Mouse (Mus musculus): ENCODE results near the gene Rftn2. TPM values are rescaled to one million over a fixed set of nuclear protein-coding genes. Genes with fewer than 3 reads are reported as not detected.

Rftn2 gene
- polyA plus RNA-seq, 1 experiment from 2014 or later, result 9.7 TPM

- Histone ChIP-seq H3K27me3 (ENCODE audit: control insufficient read depth, insufficient read depth, low read length) (no peaks in the 10 kb centered on the region), H3K27ac (ENCODE audit: low read depth, low read length) (no peak overlapping the region), H3K4me2 (replicated peaks; ENCODE audit: low read depth, low read length) (no peak overlapping the region), H3K36me3 (ENCODE audit: control insufficient read depth, insufficient read depth, low read length) (no peaks in the 10 kb centered on the region), H3K4me1 (replicated peaks; ENCODE audit: control insufficient read depth, insufficient read depth, low read length) (no peaks in the 10 kb centered on the region), H3K4me3 (ENCODE audit: low read depth, low read length) (no peak overlapping the region), H3K9ac (ENCODE audit: low read depth, low read length) (no peak overlapping the region), H3K9me3 (ENCODE audit: control insufficient read depth, low read length) (no peaks in the 10 kb centered on the region)
- no peak for ATAC-seq (ENCODE audit: low FRiP score)
- WGBS, result 83% methylated on average over 11 of the region's 11 CpGs
- no peak for DNase-seq (ENCODE audit: low spot score)
Measured at GRCm38 (mm10) chr1:55215185-55215813, 11.3 kb downstream of the Rftn2 start.

- H3K9ac ChIP-seq (ENCODE audit: low read depth, low read length), result no peak overlapping the region
- H3K36me3 ChIP-seq (ENCODE audit: control insufficient read depth, insufficient read depth, low read length), result no peaks in the 10 kb centered on the region
- no peak overlapping the region for H3K27ac ChIP-seq (ENCODE audit: low read depth, low read length)
- H3K27me3 ChIP-seq (ENCODE audit: control insufficient read depth, insufficient read depth, low read length), result no peaks in the 10 kb centered on the region
- H3K4me2 ChIP-seq (replicated peaks; ENCODE audit: low read depth, low read length), result no peak overlapping the region
- no peaks in the 10 kb centered on the region for H3K4me1 ChIP-seq (replicated peaks; ENCODE audit: control insufficient read depth, insufficient read depth, low read length)
- no peak for ATAC-seq (ENCODE audit: low FRiP score)
- WGBS, result 89% methylated on average over 6 of the region's 6 CpGs
- no peaks in the 10 kb centered on the region for H3K9me3 ChIP-seq (ENCODE audit: control insufficient read depth, low read length)
- no peak overlapping the region for H3K4me3 ChIP-seq (ENCODE audit: low read depth, low read length)
- no peak for DNase-seq (ENCODE audit: low spot score)
Measured at GRCm38 (mm10) chr1:55213936-55214335, 12.6 kb downstream of the Rftn2 start.

- Histone ChIP-seq H3K4me2 (replicated peaks; ENCODE audit: low read depth, low read length) (no peak overlapping the region), H3K9ac (ENCODE audit: low read depth, low read length) (no peak overlapping the region), H3K27me3 (ENCODE audit: control insufficient read depth, insufficient read depth, low read length) (no peaks in the 10 kb centered on the region), H3K27ac (ENCODE audit: low read depth, low read length) (no peak overlapping the region), H3K9me3 (ENCODE audit: control insufficient read depth, low read length) (no peaks in the 10 kb centered on the region), H3K36me3 (ENCODE audit: control insufficient read depth, insufficient read depth, low read length) (no peaks in the 10 kb centered on the region), H3K4me3 (ENCODE audit: low read depth, low read length) (no peak overlapping the region), H3K4me1 (replicated peaks; ENCODE audit: control insufficient read depth, insufficient read depth, low read length) (no peaks in the 10 kb centered on the region)
- ATAC-seq (ENCODE audit: low FRiP score) (no peak), DNase-seq (ENCODE audit: low spot score) (no peak)
- WGBS, result 68% methylated on average over 6 of the region's 6 CpGs
Measured at GRCm38 (mm10) chr1:55213475-55213874, 13.1 kb downstream of the Rftn2 start.

- no peak for ATAC-seq (ENCODE audit: low FRiP score)
- DNase-seq (ENCODE audit: low spot score), result no peak
- Histone ChIP-seq H3K27me3 (ENCODE audit: control insufficient read depth, insufficient read depth, low read length) (no peaks in the 10 kb centered on the region), H3K27ac (ENCODE audit: low read depth, low read length) (no peak overlapping the region), H3K9ac (ENCODE audit: low read depth, low read length) (no peak overlapping the region), H3K36me3 (ENCODE audit: control insufficient read depth, insufficient read depth, low read length) (no peaks in the 10 kb centered on the region), H3K4me2 (replicated peaks; ENCODE audit: low read depth, low read length) (no peak overlapping the region), H3K9me3 (ENCODE audit: control insufficient read depth, low read length) (no peaks in the 10 kb centered on the region), H3K4me3 (ENCODE audit: low read depth, low read length) (no peak overlapping the region), H3K4me1 (replicated peaks; ENCODE audit: control insufficient read depth, insufficient read depth, low read length) (no peaks in the 10 kb centered on the region)
- WGBS, result 87% methylated on average over 4 of the region's 4 CpGs
Measured at GRCm38 (mm10) chr1:55212771-55213170, 13.8 kb downstream of the Rftn2 start.

- Histone ChIP-seq H3K27ac (ENCODE audit: low read depth, low read length) (no peak overlapping the region), H3K36me3 (ENCODE audit: control insufficient read depth, insufficient read depth, low read length) (no peaks in the 10 kb centered on the region), H3K4me1 (replicated peaks; ENCODE audit: control insufficient read depth, insufficient read depth, low read length) (no peaks in the 10 kb centered on the region), H3K4me3 (ENCODE audit: low read depth, low read length) (no peak overlapping the region), H3K4me2 (replicated peaks; ENCODE audit: low read depth, low read length) (no peak overlapping the region), H3K9ac (ENCODE audit: low read depth, low read length) (no peak overlapping the region), H3K27me3 (ENCODE audit: control insufficient read depth, insufficient read depth, low read length) (no peaks in the 10 kb centered on the region), H3K9me3 (ENCODE audit: control insufficient read depth, low read length) (no peaks in the 10 kb centered on the region)
- ATAC-seq (ENCODE audit: low FRiP score), result no peak
- 75% methylated on average over 8 of the region's 8 CpGs for WGBS
- DNase-seq (ENCODE audit: low spot score), result no peak
Measured at GRCm38 (mm10) chr1:55211081-55211480, 15.5 kb downstream of the Rftn2 start.

GRCm38 (mm10) chr1:55210202-55210965 lies 16.2 kb downstream of the Rftn2 start:
- Histone ChIP-seq H3K4me1 (replicated peaks; ENCODE audit: control insufficient read depth, insufficient read depth, low read length) (no peaks in the 10 kb centered on the region), H3K4me2 (replicated peaks; ENCODE audit: low read depth, low read length) (no peak overlapping the region), H3K9me3 (ENCODE audit: control insufficient read depth, low read length) (no peaks in the 10 kb centered on the region), H3K9ac (ENCODE audit: low read depth, low read length) (no peak overlapping the region), H3K4me3 (ENCODE audit: low read depth, low read length) (no peak overlapping the region), H3K27ac (ENCODE audit: low read depth, low read length) (no peak overlapping the region), H3K27me3 (ENCODE audit: control insufficient read depth, insufficient read depth, low read length) (no peaks in the 10 kb centered on the region), H3K36me3 (ENCODE audit: control insufficient read depth, insufficient read depth, low read length) (no peaks in the 10 kb centered on the region)
- ATAC-seq (ENCODE audit: low FRiP score), result no peak
- no peak for DNase-seq (ENCODE audit: low spot score)
- 48% methylated on average over 12 of the region's 12 CpGs for WGBS

GRCm38 (mm10) chr1:55208500-55209140 lies 18.0 kb downstream of the Rftn2 start:
- Histone ChIP-seq H3K27ac (ENCODE audit: low read depth, low read length) (no peak overlapping the region), H3K9me3 (ENCODE audit: control insufficient read depth, low read length) (no peaks in the 10 kb centered on the region), H3K4me3 (ENCODE audit: low read depth, low read length) (no peak overlapping the region), H3K4me1 (replicated peaks; ENCODE audit: control insufficient read depth, insufficient read depth, low read length) (no peaks in the 10 kb centered on the region), H3K9ac (ENCODE audit: low read depth, low read length) (no peak overlapping the region), H3K36me3 (ENCODE audit: control insufficient read depth, insufficient read depth, low read length) (no peaks in the 10 kb centered on the region), H3K4me2 (replicated peaks; ENCODE audit: low read depth, low read length) (no peak overlapping the region), H3K27me3 (ENCODE audit: control insufficient read depth, insufficient read depth, low read length) (no peaks in the 10 kb centered on the region)
- no peak for ATAC-seq (ENCODE audit: low FRiP score)
- no peak for DNase-seq (ENCODE audit: low spot score)
- 82% methylated on average over 5 of the region's 5 CpGs for WGBS

- Histone ChIP-seq H3K27me3 (ENCODE audit: control insufficient read depth, insufficient read depth, low read length) (no peaks in the 10 kb centered on the region), H3K4me2 (replicated peaks; ENCODE audit: low read depth, low read length) (no peak overlapping the region), H3K36me3 (ENCODE audit: control insufficient read depth, insufficient read depth, low read length) (no peaks in the 10 kb centered on the region), H3K27ac (ENCODE audit: low read depth, low read length) (no peak overlapping the region), H3K9me3 (ENCODE audit: control insufficient read depth, low read length) (no peaks in the 10 kb centered on the region), H3K4me3 (ENCODE audit: low read depth, low read length) (no peak overlapping the region), H3K9ac (ENCODE audit: low read depth, low read length) (no peak overlapping the region), H3K4me1 (replicated peaks; ENCODE audit: control insufficient read depth, insufficient read depth, low read length) (no peaks in the 10 kb centered on the region)
- WGBS, result 88% methylated on average over 6 of the region's 6 CpGs
- DNase-seq (ENCODE audit: low spot score), result no peak
- ATAC-seq (ENCODE audit: low FRiP score), result no peak
Measured at GRCm38 (mm10) chr1:55207561-55207960, 19.0 kb downstream of the Rftn2 start.

Measured in hindbrain, embryonic 11.5 days (tissue).